Mouse (Mus musculus) lung, embryonic 14.5 days (tissue): ENCODE data around the gene Atp6v0a1. TPM values are rescaled to one million over a fixed set of nuclear protein-coding genes. Genes with fewer than 3 reads are reported as not detected.

ENCODE experiments used
- ATAC-seq: fragments of 200-750 bp; cut with Nextera tagmentation; 2 replicates; pipeline ENCODE4 v1.8.0; 2017; ENCODE audit warnings: mild to moderate bottlenecking, moderate TSS enrichment, moderate library complexity; ENCODE audit not compliant: insufficient read depth
- DNase-seq: peaks from one replicate; pipeline ENCODE4 v3.0.0-alpha.2; 2015
- H3K27ac ChIP-seq: fragments of 300-500 bp; sonication (generic); 2 replicates; pipeline ENCODE4 v1.5.1; 2014; ENCODE audit warnings: low read depth, mild to moderate bottlenecking, moderate library complexity
- H3K27me3 ChIP-seq: fragments of 300-500 bp; sonication (generic); 2 replicates; pipeline ENCODE4 v1.6.1; 2014; ENCODE audit warnings: low read length, control low read depth; ENCODE audit not compliant: insufficient read depth
- H3K36me3 ChIP-seq: fragments of 300-500 bp; sonication (generic); 2 replicates; pipeline ENCODE4 v1.6.1; 2014; ENCODE audit warnings: control low read depth; ENCODE audit not compliant: insufficient read depth
- H3K4me1 ChIP-seq: fragments of 300-500 bp; sonication (generic); 2 replicates; pipeline ENCODE4 v1.6.1; 2014; ENCODE audit warnings: antibody characterized with exemption, control low read depth; ENCODE audit not compliant: insufficient read depth
- H3K4me2 ChIP-seq: fragments of 300-500 bp; sonication (generic); 2 replicates; pipeline ENCODE4 v1.6.1; 2014; ENCODE audit warnings: mild to moderate bottlenecking
- H3K4me3 ChIP-seq: fragments of 300-500 bp; sonication (generic); 2 replicates; pipeline ENCODE4 v1.5.1; 2014; ENCODE audit warnings: low read depth, low read length
- H3K9ac ChIP-seq: fragments of 300-500 bp; sonication (generic); 2 replicates; pipeline ENCODE4 v1.6.1; 2014
- H3K9me3 ChIP-seq: fragments of 300-500 bp; sonication (generic); 2 replicates; pipeline ENCODE4 v1.6.1; 2016; ENCODE audit warnings: low read depth, low read length, control low read depth
- CTCF ChIP-seq: IDR thresholded peaks from 2 replicates; pipeline ENCODE4 v1.5.1; 2016; ENCODE audit warnings: antibody characterized with exemption, low read depth
- WGBS: fragments of 180-500 bp; shearing (Covaris S2); extraction: QIAGEN DNeasy Blood & Tissue Kit; methylation state at CpG from one replicate; pipeline ENCODE4 v1.1.7; 2014; 5-methylcytosine and 5-hydroxymethylcytosine counted together
- polyA plus RNA-seq: library from polyadenylated mRNA; unstranded; fragments of >200 nt; fragmentation: Nextera tagmentation; extraction: Ambion mirVana; gene quantifications from 2 replicates; pipeline ENCODE4 v1.2.1, GENCODE M21; 2014

Atp6v0a1 gene
- polyA plus RNA-seq, 1 experiment from 2014 or later, result 38.0 TPM

GRCm38 (mm10) chr11:101065002-101065401, 55.8 kb downstream of the Atp6v0a1 start:
- Histone ChIP-seq H3K9ac (no peak overlapping the region), H3K4me3 (no peak overlapping the region), H3K27me3 (peaks cover 7% of the 10 kb centered on the region; the same call in 1 of the 2 replicates), H3K4me1 (peaks cover 28% of the 10 kb centered on the region), H3K27ac (peak overlapping the region; percentile 96; the same call in 1 of the 2 replicates), H3K9me3 (no peaks in the 10 kb centered on the region), H3K36me3 (peaks cover 20% of the 10 kb centered on the region), H3K4me2 (no peak overlapping the region)
- DNase-seq (no peak), ATAC-seq (no peak)
- TF ChIP-seq CTCF, result no peak
- WGBS, result 84% methylated on average over 9 of the region's 9 CpGs

GRCm38 (mm10) chr11:101066549-101067412, 57.5 kb downstream of the Atp6v0a1 start:
- 15% methylated on average over 18 of the region's 18 CpGs for WGBS
- Histone ChIP-seq H3K27ac (peak overlapping the region; percentile 48), H3K4me2 (peak overlapping the region; percentile 57), H3K9me3 (no peaks in the 10 kb centered on the region), H3K27me3 (peaks cover 7% of the 10 kb centered on the region; the same call in 1 of the 2 replicates), H3K4me1 (peaks cover 29% of the 10 kb centered on the region), H3K36me3 (peaks cover 13% of the 10 kb centered on the region; the same call in 1 of the 2 replicates), H3K9ac (no peak overlapping the region), H3K4me3 (peak overlapping the region; percentile 24)
- DNase-seq, result peak; percentile 89
- no peak for ATAC-seq
- TF ChIP-seq CTCF, result peak; percentile 99

- ATAC-seq (peak; percentile 86), DNase-seq (peak; percentile 95)
- peaks cover 12% of the 10 kb centered on the region for H3K4me1 ChIP-seq
- H3K9me3 ChIP-seq, result no peaks in the 10 kb centered on the region
- peak within 1 kb of the TSS; percentile 72 for H3K9ac ChIP-seq
- H3K27ac ChIP-seq, result no peak within 1 kb of the TSS
- 3% methylated on average over 35 of the region's 35 CpGs for WGBS
- no peak for TF ChIP-seq CTCF
- H3K4me2 ChIP-seq, result peak within 1 kb of the TSS; percentile 99
- 0 out of 2 replicates have a peak, but pooled peaks cover under 1% of the 10 kb centered on the region for H3K36me3 ChIP-seq
- H3K27me3 ChIP-seq, result peaks cover 7% of the 10 kb centered on the region; the same call in 1 of the 2 replicates
- peak within 1 kb of the TSS; percentile 78 for H3K4me3 ChIP-seq
Measured at GRCm38 (mm10) chr11:101069391-101070188, 60.3 kb downstream of the Atp6v0a1 start, which contains the start of gene Naglu. TSS of gene Naglu (plus strand) at chr11:101070012.

GRCm38 (mm10) chr11:101070189-101070527, 60.9 kb downstream of the Atp6v0a1 start:
- H3K9me3 ChIP-seq, result no peaks in the 10 kb centered on the region
- WGBS, result under 1% methylated on average over 36 of the region's 36 CpGs
- no peak overlapping the region for H3K27ac ChIP-seq
- TF ChIP-seq CTCF, result no peak
- peaks cover 7% of the 10 kb centered on the region; the same call in 1 of the 2 replicates for H3K27me3 ChIP-seq
- no peaks in the 10 kb centered on the region for H3K36me3 ChIP-seq
- H3K4me2 ChIP-seq, result peak overlapping the region; percentile 99
- peaks cover 11% of the 10 kb centered on the region; the same call in 1 of the 2 replicates for H3K4me1 ChIP-seq
- DNase-seq, result no peak
- peak overlapping the region; percentile 78 for H3K4me3 ChIP-seq
- peak overlapping the region; percentile 72 for H3K9ac ChIP-seq
- ATAC-seq, result peak; percentile 35; the same call in 1 of the 2 replicates

GRCm38 (mm10) chr11:101070987-101071386, 61.7 kb downstream of the Atp6v0a1 start:
- Histone ChIP-seq H3K36me3 (no peaks in the 10 kb centered on the region), H3K4me1 (peaks cover 11% of the 10 kb centered on the region; the same call in 1 of the 2 replicates), H3K4me2 (peak overlapping the region; percentile 99), H3K27ac (no peak overlapping the region), H3K9ac (no peak overlapping the region), H3K9me3 (no peaks in the 10 kb centered on the region), H3K27me3 (peaks cover 7% of the 10 kb centered on the region; the same call in 1 of the 2 replicates), H3K4me3 (peak overlapping the region; percentile 78)
- ATAC-seq (no peak), DNase-seq (no peak)
- 76% methylated on average over 6 of the region's 6 CpGs for WGBS
- TF ChIP-seq CTCF, result no peak

- DNase-seq (no peak), ATAC-seq (no peak)
- H3K27me3 ChIP-seq, result peaks cover 7% of the 10 kb centered on the region; the same call in 1 of the 2 replicates
- no peak for TF ChIP-seq CTCF
- H3K9ac ChIP-seq, result no peak overlapping the region
- WGBS, result 69% methylated on average over 14 of the region's 14 CpGs
- no peak overlapping the region for H3K4me3 ChIP-seq
- H3K4me2 ChIP-seq, result no peak overlapping the region
- peaks cover 8% of the 10 kb centered on the region; the same call in 1 of the 2 replicates for H3K4me1 ChIP-seq
- H3K27ac ChIP-seq, result no peak overlapping the region
- no peaks in the 10 kb centered on the region for H3K36me3 ChIP-seq
- no peaks in the 10 kb centered on the region for H3K9me3 ChIP-seq
Measured at GRCm38 (mm10) chr11:101071810-101072428, 62.7 kb downstream of the Atp6v0a1 start.
